Mouse (Mus musculus) left cerebral cortex, postnatal 10 days (tissue): ENCODE data around the gene Taf9. TPM values are rescaled to one million over a fixed set of nuclear protein-coding genes. Genes with fewer than 3 reads are reported as not detected.

Experiments
- DNase-seq, 2 experiments: peaks; one replicate each; pipeline ENCODE4 v3.0.0; 2021 to 2022; ENCODE audit warnings: low spot score in 2 of 2, mixed read lengths in 1 of 2; ENCODE audit errors: extremely low spot score in 1 of 2
- intact Hi-C: fragments of 180-260 bp; cut with DNase I; formaldehyde crosslinking; loops from one replicate; pipeline ENCODE4 v1.15.1; 2025
- total RNA-seq, 2 experiments: library from RNA; stranded (reverse); gene quantifications; 2 replicates each; pipeline ENCODE4 v1.2.3; 2021

Taf9 gene
- total RNA-seq, 2 experiments from 2014 or later: 23.2 to 29.3 TPM

GRCm38 (mm10) chr13:100658091-100658490 is 6.7 kb downstream of the Taf9 start:
- intact Hi-C loops: no loop called here
- DNase-seq: no peak

GRCm38 (mm10) chr13:100659864-100660456 is 8.6 kb downstream of the Taf9 start:
- intact Hi-C loops: no loop called here
- peak; percentile 42 to 55 for DNase-seq

- intact Hi-C loops: no loop called here
- DNase-seq: peak in 1 of 2 experiments; percentile 49
Observed at GRCm38 (mm10) chr13:100669291-100670022, 18.1 kb downstream of the Taf9 start, which contains the start of gene Ccdc125. Gene Ccdc125, plus strand, starts transcription at chr13:100669717.

GRCm38 (mm10) chr13:100670181-100670741 is 18.9 kb downstream of the Taf9 start:
- intact Hi-C loops: no loop called here
- DNase-seq: no peak

- DNase-seq: no peak
- intact Hi-C loops: no loop called here
Observed at GRCm38 (mm10) chr13:100675936-100676635, 24.7 kb downstream of the Taf9 start.

- intact Hi-C loops: no loop called here
Observed at GRCm38 (mm10) chr13:100681615-100682014, 30.2 kb downstream of the Taf9 start.

GRCm38 (mm10) chr13:100682837-100683236 is 31.5 kb downstream of the Taf9 start:
- intact Hi-C loops: no loop called here
- DNase-seq: no peak

More at GRCm38 (mm10) chr13:100681615-100682014, 30.2 kb downstream of the Taf9 start:
- DNase-seq: no peak

GRCm38 (mm10) chr13:100684355-100684754 is 33.0 kb downstream of the Taf9 start:
- DNase-seq: no peak
- intact Hi-C loops: no loop called here

GRCm38 (mm10) chr13:100687513-100687912 is 36.1 kb downstream of the Taf9 start:
- intact Hi-C loops: no loop called here
- DNase-seq: no peak

- intact Hi-C loops: no loop called here
- DNase-seq: no peak
Observed at GRCm38 (mm10) chr13:100697541-100697940, 46.2 kb downstream of the Taf9 start.

GRCm38 (mm10) chr13:100698866-100699265 is 47.5 kb downstream of the Taf9 start:
- no peak for DNase-seq
- intact Hi-C loops: no loop called here

GRCm38 (mm10) chr13:100703468-100703867 is 52.1 kb downstream of the Taf9 start:
- intact Hi-C loops: no loop called here
- no peak for DNase-seq

Other genes with a start within 250 kb of the Taf9 start
- under 1 TPM; 0.18 to 0.41 TPM for gene Naip1, start 198.7 kb upstream of the Taf9 start, total RNA-seq
- gene Gtf2h2, start 159.0 kb upstream of the Taf9 start, total RNA-seq: 10 to 100 TPM; 42.8 to 44.2 TPM
- 1 to 10 TPM; 9.5 to 9.6 TPM for gene Ocln, start 98.9 kb upstream of the Taf9 start, total RNA-seq
- 1 to 10 TPM; 1.2 to 2.6 TPM for gene Marveld2, start 34.6 kb upstream of the Taf9 start, total RNA-seq
- 100 to 1,000 TPM; 110 to 115 TPM for gene Ak6, start 600 bp upstream of the Taf9 start, total RNA-seq
- gene Rad17, start 528 bp upstream of the Taf9 start, total RNA-seq: 10 to 100 TPM; 13.0 to 13.3 TPM
- under 1 TPM; 0.47 to 0.79 TPM for gene Ccdc125, start 18.1 kb downstream of the Taf9 start, total RNA-seq
- gene Cdk7, start 79.4 kb downstream of the Taf9 start, total RNA-seq: 10 to 100 TPM; 33.6 to 37.3 TPM
- gene Mrps36, start 93.1 kb downstream of the Taf9 start, total RNA-seq: 10 to 100 TPM; 65.3 to 65.6 TPM
- gene Cenph, start 124.3 kb downstream of the Taf9 start, total RNA-seq: 1 to 10 TPM; 1.8 to 3.1 TPM
- gene Ccnb1, start 135.0 kb downstream of the Taf9 start, total RNA-seq: 1 to 10 TPM; 3.9 to 6.5 TPM
- 10 to 100 TPM; 40.1 to 42.8 TPM for gene Slc30a5, start 181.8 kb downstream of the Taf9 start, total RNA-seq